Mouse (Mus musculus) liver, embryonic 13.5 days (tissue): Measurements from ENCODE around the gene Gm6096. TPM values are rescaled to one million over a fixed set of nuclear protein-coding genes. Genes with fewer than 3 reads are reported as not detected.
A peak's percentile ranks its signal among the peaks of the same experiment; 100 is the strongest.
"Not testable (repeated sequence)": the region's sequence is repeated elsewhere in the genome, so short reads cannot be mapped to it uniquely, and the experiment has no call there.

ENCODE experiments used
- ATAC-seq: fragments of 200-750 bp; cut with Nextera tagmentation; 2 replicates; pipeline ENCODE4 v1.8.0; 2017; ENCODE audit warnings: low read depth, mild to moderate bottlenecking, moderate number of reproducible peaks, moderate library complexity
- DNase-seq: peaks from one replicate; pipeline ENCODE4 v3.0.0; 2022
- H3K27ac ChIP-seq: fragments of 300-500 bp; sonication (generic); 2 replicates; pipeline ENCODE4 v1.5.1; 2015; ENCODE audit warnings: moderate library complexity, mild to moderate bottlenecking, inconsistent platforms
- H3K27me3 ChIP-seq: fragments of 300-500 bp; sonication (generic); 2 replicates; pipeline ENCODE4 v1.6.1; 2015; ENCODE audit warnings: mild to moderate bottlenecking, inconsistent platforms
- H3K36me3 ChIP-seq: fragments of 300-500 bp; sonication (generic); 2 replicates; pipeline ENCODE4 v1.6.1; 2015; ENCODE audit warnings: mild to moderate bottlenecking, inconsistent platforms
- H3K4me1 ChIP-seq: fragments of 300-500 bp; sonication (generic); replicated peaks from 2 replicates; pipeline ENCODE4 v1.6.1; 2015; ENCODE audit warnings: inconsistent platforms
- H3K4me2 ChIP-seq: fragments of 300-500 bp; sonication (generic); 2 replicates; pipeline ENCODE4 v1.6.1; 2015; ENCODE audit warnings: inconsistent platforms, mild to moderate bottlenecking, moderate library complexity
- H3K4me3 ChIP-seq: fragments of 300-500 bp; sonication (generic); replicated peaks from 2 replicates; pipeline ENCODE4 v1.5.1; 2015; ENCODE audit warnings: mild to moderate bottlenecking, inconsistent platforms
- H3K9ac ChIP-seq: fragments of 300-500 bp; sonication (generic); 2 replicates; pipeline ENCODE4 v1.6.1; 2015; ENCODE audit warnings: mild to moderate bottlenecking, inconsistent platforms
- H3K9me3 ChIP-seq: fragments of 300-500 bp; sonication (generic); replicated peaks from 2 replicates; pipeline ENCODE4 v1.6.1; 2016; ENCODE audit warnings: inconsistent platforms
- WGBS: fragments of 180-500 bp; shearing (Covaris S2); methylation state at CpG from one replicate; pipeline ENCODE4 v1.1.7; 2015; ENCODE audit not compliant: insufficient replicate concordance; 5-methylcytosine and 5-hydroxymethylcytosine counted together
- polyA plus RNA-seq: library from polyadenylated mRNA; unstranded; fragments of >200 nt; fragmentation: Nextera tagmentation; extraction: Ambion mirVana; gene quantifications from 2 replicates; pipeline ENCODE4 v1.2.1, GENCODE M21; 2015

Gene Gm6096
- not detected in 2 replicates for polyA plus RNA-seq

DNA sequence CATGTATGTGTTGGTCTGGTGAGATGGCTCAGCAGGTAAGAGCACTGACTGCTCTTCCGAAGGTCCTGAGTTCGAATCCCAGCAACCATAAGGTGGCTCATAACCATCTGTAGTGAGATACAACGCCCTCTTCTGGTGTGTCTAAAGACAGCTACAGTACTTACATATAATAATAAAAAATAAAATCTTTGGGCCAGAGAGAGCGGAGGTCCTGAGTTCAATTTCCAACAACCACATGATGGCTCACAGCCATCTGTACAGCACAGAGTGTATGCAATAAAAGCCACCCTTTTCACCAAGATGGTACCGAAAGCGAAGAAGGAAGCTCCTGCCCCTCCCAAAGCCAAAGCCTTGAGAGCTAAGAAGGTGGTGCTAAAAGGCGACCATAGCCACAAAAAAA lies at the start of gene Gm6096:
TSS of gene Gm6096 (plus strand) at position 301 of the 400 bp plus-strand sequence.
- H3K9me3 ChIP-seq: no peaks in the 10 kb centered on the region
- H3K4me1 ChIP-seq: no peaks in the 10 kb centered on the region
- H3K4me3 ChIP-seq: no peak within 1 kb of the TSS
- H3K27me3 ChIP-seq: no peaks in the 10 kb centered on the region
- ATAC-seq: no peak
- no peak within 1 kb of the TSS for H3K9ac ChIP-seq
- DNase-seq: no peak
- peaks cover 84% of the 10 kb centered on the region for H3K36me3 ChIP-seq
- H3K4me2 ChIP-seq: no peak within 1 kb of the TSS
- WGBS: 86% methylated on average over 7 of the region's 7 CpGs
- no peak within 1 kb of the TSS for H3K27ac ChIP-seq

DNA sequence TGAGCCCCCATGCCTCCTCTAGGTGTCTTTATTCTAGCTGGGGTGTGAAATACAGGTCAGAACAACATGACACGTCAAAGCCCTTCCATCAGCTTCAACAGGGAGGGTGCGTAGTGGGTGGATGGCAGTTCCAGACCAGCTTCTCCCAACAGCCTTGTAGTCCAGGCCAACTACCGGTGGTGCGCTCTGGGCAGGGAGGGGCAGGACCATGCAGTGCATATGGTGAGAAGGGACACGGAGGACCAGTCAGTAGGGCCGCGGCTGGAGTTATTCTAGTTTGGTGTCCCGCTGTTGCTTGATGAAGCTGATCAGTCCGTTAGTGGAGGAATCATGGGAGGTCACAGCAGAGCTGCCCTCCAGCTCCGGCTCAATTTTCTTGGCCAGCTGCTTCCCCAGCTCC lies 48.7 kb upstream of the Gm6096 start:
- not testable (repeated sequence) for DNase-seq, H3K9me3 ChIP-seq, H3K4me2 ChIP-seq, H3K4me3 ChIP-seq, H3K9ac ChIP-seq, H3K27me3 ChIP-seq, ATAC-seq, H3K27ac ChIP-seq, H3K4me1 ChIP-seq
- H3K36me3 ChIP-seq: peaks cover 69% of the 10 kb centered on the region
- WGBS: 88% methylated on average over 10 of the region's 10 CpGs

DNA sequence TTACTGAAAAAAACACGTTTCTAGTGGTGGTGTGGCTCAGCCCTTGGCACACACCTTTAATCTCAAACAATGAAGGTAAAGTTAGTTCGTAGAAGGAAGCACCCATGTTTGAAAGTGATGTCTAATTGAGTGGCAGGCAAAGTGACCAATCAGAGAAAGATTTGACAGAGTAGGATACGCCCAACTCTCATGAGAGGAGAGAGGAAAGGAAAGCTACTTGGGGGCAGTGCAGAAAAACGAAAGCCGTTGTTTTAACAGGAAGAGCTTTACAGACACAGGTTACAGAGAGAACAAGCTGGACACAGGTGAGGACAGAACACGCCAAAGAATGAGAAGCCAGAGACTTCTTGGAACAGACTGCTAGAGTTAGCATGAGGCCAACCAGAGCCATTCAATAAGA lies 44.5 kb upstream of the Gm6096 start:
- H3K27ac ChIP-seq: no peak overlapping the region
- H3K27me3 ChIP-seq: no peaks in the 10 kb centered on the region
- H3K4me2 ChIP-seq: no peak overlapping the region
- DNase-seq (no peak), ATAC-seq (no peak)
- H3K4me1 ChIP-seq: no peaks in the 10 kb centered on the region
- H3K36me3 ChIP-seq: peaks cover 100% of the 10 kb centered on the region
- H3K4me3 ChIP-seq: no peak overlapping the region
- no peaks in the 10 kb centered on the region for H3K9me3 ChIP-seq
- WGBS: 76% methylated on average over 6 of the region's 6 CpGs
- no peak overlapping the region for H3K9ac ChIP-seq

DNA sequence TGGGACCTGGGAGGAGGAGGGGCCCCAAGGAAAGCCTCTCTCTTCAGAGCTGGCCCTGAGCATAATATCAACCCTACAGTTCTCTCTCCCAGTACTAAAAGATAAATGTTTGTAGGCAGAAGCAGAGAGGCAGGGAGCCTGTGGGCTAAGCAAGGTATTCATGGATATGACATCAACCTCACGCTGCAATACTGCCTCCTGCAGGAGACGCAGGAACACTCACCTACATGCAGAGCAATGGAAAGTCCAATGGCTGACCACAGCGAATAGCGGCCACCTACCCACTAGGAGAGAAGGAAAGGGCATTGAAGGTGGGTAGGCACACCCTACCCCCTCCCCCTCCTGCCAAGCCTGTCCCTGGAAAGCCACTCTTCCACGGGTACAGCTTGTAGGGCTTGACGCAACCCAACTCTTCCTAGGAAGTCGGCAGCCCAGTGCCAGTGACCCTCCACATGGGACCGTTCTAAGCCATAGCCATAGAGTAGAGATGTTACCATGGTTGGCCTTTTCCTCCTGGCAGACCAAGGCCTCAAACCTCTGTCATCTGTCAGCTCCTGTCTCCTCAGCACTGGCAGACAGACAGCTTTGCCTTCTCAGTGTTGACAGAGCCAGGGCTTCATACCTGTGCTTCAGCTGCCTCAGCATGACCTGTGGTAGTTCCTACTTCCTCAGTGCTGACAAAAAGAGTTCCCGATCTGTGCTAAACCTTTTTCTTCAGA lies 42.7 kb upstream of the Gm6096 start:
- H3K27me3 ChIP-seq: no peaks in the 10 kb centered on the region
- DNase-seq (no peak), ATAC-seq (no peak)
- WGBS: 83% methylated on average over 9 of the region's 9 CpGs
- H3K27ac ChIP-seq: no peak overlapping the region
- no peak overlapping the region for H3K4me3 ChIP-seq
- no peaks in the 10 kb centered on the region for H3K9me3 ChIP-seq
- H3K36me3 ChIP-seq: peaks cover 100% of the 10 kb centered on the region
- H3K9ac ChIP-seq: no peak overlapping the region
- no peaks in the 10 kb centered on the region for H3K4me1 ChIP-seq
- H3K4me2 ChIP-seq: no peak overlapping the region

DNA sequence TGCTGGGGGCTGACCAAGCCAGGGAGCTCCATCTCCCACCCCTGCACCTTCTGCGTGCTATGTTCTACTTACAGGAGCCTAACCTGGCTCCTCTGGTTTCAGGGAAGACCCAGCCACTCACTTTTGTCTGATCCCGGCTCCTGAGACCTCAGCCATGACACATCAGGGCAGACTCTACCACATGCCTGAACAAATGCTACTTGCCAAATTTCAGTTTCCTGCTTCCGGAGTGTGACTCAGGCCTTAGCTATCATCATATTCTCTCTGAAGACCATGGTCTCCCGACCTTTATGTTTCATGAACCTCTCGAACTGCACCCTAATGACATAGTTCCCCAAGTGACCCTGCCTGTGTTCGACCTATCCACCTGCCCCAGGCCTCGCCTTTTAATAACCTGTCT lies 37.6 kb upstream of the Gm6096 start:
- no peak for ATAC-seq
- H3K9me3 ChIP-seq: no peaks in the 10 kb centered on the region
- 75% methylated on average over 7 of the region's 7 CpGs for WGBS
- H3K27me3 ChIP-seq: no peaks in the 10 kb centered on the region
- H3K27ac ChIP-seq: no peak overlapping the region
- no peak overlapping the region for H3K4me2 ChIP-seq
- H3K36me3 ChIP-seq: peaks cover 100% of the 10 kb centered on the region
- no peak overlapping the region for H3K4me3 ChIP-seq
- DNase-seq: no peak
- no peak overlapping the region for H3K9ac ChIP-seq
- peaks cover 12% of the 10 kb centered on the region for H3K4me1 ChIP-seq

DNA sequence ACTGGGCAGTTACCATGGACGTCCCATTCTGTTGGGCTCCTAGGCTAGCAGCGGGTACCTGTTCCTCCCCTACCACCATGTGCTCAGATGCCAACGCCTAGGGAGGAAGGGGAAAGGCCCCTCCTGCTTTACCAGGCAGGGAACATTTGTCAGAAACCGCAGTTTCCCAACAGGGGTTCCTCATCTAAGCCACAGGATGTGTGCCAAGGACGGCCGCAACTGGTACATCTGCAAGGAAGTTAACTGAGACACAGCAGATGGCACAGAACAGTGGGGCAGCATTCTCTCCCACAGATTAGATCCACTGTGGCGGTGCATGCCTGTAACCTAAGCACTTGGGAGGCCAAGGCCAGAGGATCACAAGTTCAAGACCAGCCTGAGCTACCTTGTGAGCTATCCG lies 36.2 kb upstream of the Gm6096 start:
- ATAC-seq: no peak
- no peak overlapping the region for H3K9ac ChIP-seq
- peaks cover 12% of the 10 kb centered on the region for H3K4me1 ChIP-seq
- no peak overlapping the region for H3K4me2 ChIP-seq
- no peak overlapping the region for H3K27ac ChIP-seq
- WGBS: 79% methylated on average over 8 of the region's 8 CpGs
- DNase-seq: no peak
- H3K36me3 ChIP-seq: peaks cover 100% of the 10 kb centered on the region
- no peaks in the 10 kb centered on the region for H3K27me3 ChIP-seq
- H3K9me3 ChIP-seq: no peaks in the 10 kb centered on the region
- H3K4me3 ChIP-seq: no peak overlapping the region

DNA sequence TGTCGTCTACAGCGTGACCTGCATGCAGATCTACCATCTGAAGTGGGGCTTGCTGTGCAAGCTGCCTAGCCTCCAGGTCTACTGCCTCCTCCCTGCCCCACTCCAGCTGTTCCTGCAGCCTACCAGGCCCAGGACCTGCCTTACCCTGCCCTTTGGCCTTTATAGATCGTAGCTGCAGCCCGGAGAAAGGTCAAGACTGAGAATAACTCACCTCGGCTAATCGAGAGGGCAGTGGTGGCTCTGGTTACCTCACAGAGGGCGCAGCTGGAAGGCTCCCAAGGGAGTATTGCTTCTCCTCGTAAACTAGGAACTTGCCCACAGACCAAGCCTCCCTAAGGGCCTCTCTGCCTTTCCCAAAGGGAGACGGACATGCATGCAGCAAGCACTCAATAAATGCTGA lies 35.4 kb upstream of the Gm6096 start:
- H3K27me3 ChIP-seq: no peaks in the 10 kb centered on the region
- H3K4me2 ChIP-seq: no peak overlapping the region
- 74% methylated on average over 9 of the region's 9 CpGs for WGBS
- peaks cover 12% of the 10 kb centered on the region for H3K4me1 ChIP-seq
- no peak; the same call in 1 of the 2 replicates for ATAC-seq
- no peaks in the 10 kb centered on the region for H3K9me3 ChIP-seq
- H3K4me3 ChIP-seq: no peak overlapping the region
- H3K36me3 ChIP-seq: peaks cover 100% of the 10 kb centered on the region
- no peak for DNase-seq
- 0 out of 2 replicates have a peak overlapping the region, but pooled peaks have one; percentile 23 for H3K27ac ChIP-seq
- H3K9ac ChIP-seq: no peak overlapping the region

DNA sequence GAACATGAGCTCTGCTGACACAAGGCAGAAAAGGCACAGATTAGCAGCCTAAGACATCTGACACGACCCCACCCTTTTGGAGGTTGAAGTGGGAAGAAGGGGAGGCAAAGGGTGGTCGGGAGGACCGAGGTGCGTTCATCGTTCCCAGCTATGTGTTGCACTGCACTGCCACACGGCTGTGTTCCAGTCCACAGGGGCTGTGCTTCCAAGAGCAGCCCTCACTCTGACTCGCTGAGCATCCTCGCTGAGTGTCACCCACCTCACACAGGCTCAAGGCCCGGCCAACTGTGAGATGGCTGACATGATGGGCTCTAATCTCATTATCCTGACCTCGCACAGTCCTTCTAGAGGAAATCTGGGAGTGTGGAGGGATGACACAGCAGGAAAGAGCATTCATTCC lies 34.4 kb upstream of the Gm6096 start:
- no peaks in the 10 kb centered on the region for H3K27me3 ChIP-seq
- H3K9ac ChIP-seq: no peak overlapping the region
- no peaks in the 10 kb centered on the region for H3K9me3 ChIP-seq
- H3K36me3 ChIP-seq: peaks cover 99% of the 10 kb centered on the region
- no peak overlapping the region for H3K27ac ChIP-seq
- no peak overlapping the region for H3K4me2 ChIP-seq
- ATAC-seq (no peak), DNase-seq (no peak)
- H3K4me1 ChIP-seq: peaks cover 12% of the 10 kb centered on the region
- H3K4me3 ChIP-seq: no peak overlapping the region
- WGBS: 76% methylated on average over 10 of the region's 10 CpGs

DNA sequence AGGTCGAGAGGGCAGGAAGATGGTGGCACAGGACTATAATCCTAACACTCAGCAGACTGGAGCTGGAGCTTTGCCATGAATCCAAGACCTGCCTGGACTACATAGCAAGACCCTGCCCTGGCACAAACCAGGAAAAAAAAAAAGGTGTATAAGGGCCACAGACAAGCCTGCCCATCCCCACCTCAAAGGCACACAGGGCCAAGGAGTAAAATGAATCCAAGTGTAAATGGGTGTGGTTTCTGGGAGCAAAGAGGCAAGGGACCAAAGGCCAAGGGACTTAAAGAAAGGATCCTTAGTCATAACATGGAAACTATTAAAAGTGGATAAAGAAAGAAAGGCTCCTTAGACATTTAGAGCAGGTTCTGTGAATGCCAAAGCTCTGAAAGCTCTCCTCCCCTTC lies 32.3 kb upstream of the Gm6096 start:
- H3K4me3 ChIP-seq: no peak overlapping the region
- no peaks in the 10 kb centered on the region for H3K9me3 ChIP-seq
- ATAC-seq (no peak), DNase-seq (no peak)
- H3K4me1 ChIP-seq: peaks cover 12% of the 10 kb centered on the region
- no peak overlapping the region for H3K9ac ChIP-seq
- WGBS: 52% methylated on average over 1 of the region's 1 CpGs
- H3K4me2 ChIP-seq: no peak overlapping the region
- peaks cover 99% of the 10 kb centered on the region for H3K36me3 ChIP-seq
- H3K27me3 ChIP-seq: no peaks in the 10 kb centered on the region
- H3K27ac ChIP-seq: no peak overlapping the region

DNA sequence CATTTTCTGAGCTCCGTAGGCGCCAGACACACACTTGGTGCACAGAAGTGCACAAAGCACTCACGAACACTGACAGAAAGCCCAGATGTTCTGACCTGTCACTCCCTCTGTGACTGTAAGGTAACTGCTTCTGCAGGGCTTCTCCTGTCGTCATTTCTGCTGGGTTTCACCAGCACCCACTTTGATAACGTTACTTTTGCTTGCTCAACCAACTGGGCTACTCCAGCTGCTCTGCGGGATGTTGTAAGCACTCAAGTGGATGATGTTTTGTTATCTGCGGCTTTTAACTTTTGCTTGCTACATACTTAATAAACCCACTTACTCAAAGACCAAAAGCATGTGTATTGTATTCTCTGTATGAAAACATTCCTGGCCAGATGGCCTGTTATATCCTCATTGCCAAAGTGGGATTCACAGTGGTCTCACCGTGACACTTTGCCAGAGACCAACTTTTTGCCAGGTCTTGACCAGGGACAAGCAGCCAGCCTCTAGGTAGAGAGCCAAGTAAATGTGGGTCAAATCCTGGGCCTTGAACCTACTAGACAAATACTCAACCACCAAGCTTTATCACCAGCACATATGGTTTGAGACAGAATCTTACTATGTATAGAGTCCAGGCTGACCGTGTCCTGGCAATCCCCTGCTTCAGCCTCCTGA lies 29.1 kb upstream of the Gm6096 start:
- no peak overlapping the region for H3K4me2 ChIP-seq
- no peak overlapping the region for H3K4me3 ChIP-seq
- H3K27ac ChIP-seq: no peak overlapping the region
- DNase-seq: no peak
- H3K27me3 ChIP-seq: no peaks in the 10 kb centered on the region
- WGBS: 84% methylated on average over 9 of the region's 9 CpGs
- no peaks in the 10 kb centered on the region for H3K9me3 ChIP-seq
- no peak overlapping the region for H3K9ac ChIP-seq
- H3K4me1 ChIP-seq: peaks cover 14% of the 10 kb centered on the region
- no peak for ATAC-seq
- peaks cover 99% of the 10 kb centered on the region for H3K36me3 ChIP-seq

DNA sequence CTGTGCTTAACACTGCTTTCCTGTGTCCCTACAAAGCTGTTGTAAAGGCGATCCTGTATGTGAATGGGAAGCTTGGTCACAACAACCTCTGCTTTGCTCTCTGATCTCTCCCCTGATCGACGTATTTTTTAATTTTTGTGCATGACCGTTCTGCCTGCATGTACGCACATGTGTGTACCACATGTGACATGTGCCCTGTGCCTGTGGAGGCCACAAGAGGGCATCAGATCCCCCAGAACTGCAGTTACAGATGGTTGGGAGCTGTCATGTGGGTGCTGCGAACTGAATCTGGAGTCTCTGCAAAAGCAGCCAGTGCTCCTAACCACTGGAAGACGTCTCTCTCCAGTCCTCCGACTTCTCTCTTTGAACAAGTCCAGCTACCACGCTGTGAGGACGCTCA lies 28.5 kb upstream of the Gm6096 start:
- H3K4me1 ChIP-seq: peaks cover 20% of the 10 kb centered on the region
- no peak overlapping the region for H3K4me3 ChIP-seq
- H3K9ac ChIP-seq: no peak overlapping the region
- 83% methylated on average over 10 of the region's 10 CpGs for WGBS
- H3K9me3 ChIP-seq: no peaks in the 10 kb centered on the region
- H3K27ac ChIP-seq: no peak overlapping the region
- no peaks in the 10 kb centered on the region for H3K27me3 ChIP-seq
- peaks cover 99% of the 10 kb centered on the region for H3K36me3 ChIP-seq
- H3K4me2 ChIP-seq: no peak overlapping the region
- DNase-seq: no peak
- ATAC-seq: no peak

DNA sequence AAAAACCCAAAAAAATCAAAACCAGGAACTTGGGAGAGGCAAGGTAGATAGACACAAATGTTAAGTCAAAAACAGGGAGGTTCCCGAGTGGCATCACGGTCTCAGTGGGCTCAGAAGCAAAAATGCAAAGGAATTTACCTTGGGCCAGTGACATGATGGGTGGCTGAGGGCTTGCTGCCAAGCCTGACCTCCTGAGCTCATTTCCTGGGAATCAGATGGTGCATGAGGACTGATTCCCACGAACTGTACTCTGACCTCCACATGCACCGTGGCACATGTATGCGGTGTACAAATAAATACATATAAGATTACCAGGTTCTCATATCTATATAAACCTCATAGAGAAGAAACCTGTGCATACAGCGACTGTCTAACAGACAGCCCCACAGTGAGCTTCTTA lies 26.5 kb upstream of the Gm6096 start:
- H3K9ac ChIP-seq: no peak overlapping the region
- H3K4me2 ChIP-seq: no peak overlapping the region
- ATAC-seq: no peak
- H3K4me1 ChIP-seq: peaks cover 40% of the 10 kb centered on the region
- H3K4me3 ChIP-seq: no peak overlapping the region
- no peak for DNase-seq
- no peak overlapping the region for H3K27ac ChIP-seq
- WGBS: 84% methylated on average over 6 of the region's 6 CpGs
- H3K9me3 ChIP-seq: no peaks in the 10 kb centered on the region
- peaks cover 91% of the 10 kb centered on the region for H3K36me3 ChIP-seq
- no peaks in the 10 kb centered on the region for H3K27me3 ChIP-seq
